Mouse (Mus musculus): ENCODE measurements around the gene Rbm8a.

Rbm8a gene

GRCm38 (mm10) chr3:96629729-96630600 is at the start of gene Rbm8a:
Gene Rbm8a, plus strand, starts transcription at chr3:96629933.
- DNase-seq (ENCODE audit: low read depth), result peak; percentile 99

DNA sequence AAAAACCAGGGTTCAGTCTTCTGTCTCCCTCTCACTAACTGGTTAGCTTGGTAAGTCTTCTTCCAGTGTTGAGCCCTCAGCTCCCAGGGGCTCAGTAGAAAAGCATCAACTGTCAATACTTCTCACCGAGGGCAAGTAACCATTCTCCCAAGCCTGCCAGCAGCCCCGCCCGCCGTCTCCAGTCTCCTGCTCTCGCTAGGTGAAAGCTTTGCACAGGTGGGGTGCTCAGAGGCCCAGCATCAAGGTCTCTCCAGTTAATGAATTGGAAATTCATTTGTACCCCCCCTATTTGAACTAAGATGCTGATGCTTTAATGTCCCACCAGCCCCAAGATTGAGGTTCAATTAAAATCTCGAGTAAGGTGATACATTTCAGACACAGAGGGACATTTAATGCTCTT is 48.6 kb upstream of the Rbm8a start:
- DNase-seq (ENCODE audit: low read depth), result no peak

- DNase-seq (ENCODE audit: low read depth), result no peak
These were observed 47.8 kb upstream of the Rbm8a start for GRCm38 (mm10) chr3:96581771-96582515.

DNA sequence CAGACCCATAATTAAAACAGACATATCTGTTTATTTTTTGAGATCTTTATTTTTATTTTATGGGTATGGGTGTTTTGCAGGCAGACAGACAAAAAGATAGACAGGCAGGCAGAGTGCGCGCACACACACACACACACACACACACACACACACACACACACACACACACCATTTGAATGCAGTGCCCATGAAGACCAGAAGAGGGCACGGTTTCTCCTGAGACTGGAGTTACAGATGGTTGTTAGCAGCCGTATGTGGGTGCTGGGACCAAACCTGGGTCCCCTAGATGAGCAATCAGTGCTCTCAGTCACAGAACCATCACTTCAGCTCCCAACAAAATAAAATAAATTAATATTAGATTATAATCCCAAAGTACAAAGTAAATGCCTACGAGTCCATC is 46.3 kb upstream of the Rbm8a start:
- DNase-seq (ENCODE audit: low read depth), result no peak

GRCm38 (mm10) chr3:96590657-96591056 is 39.1 kb upstream of the Rbm8a start:
- DNase-seq (ENCODE audit: low read depth), result no peak

GRCm38 (mm10) chr3:96593374-96593773 is 36.4 kb upstream of the Rbm8a start:
- DNase-seq (ENCODE audit: low read depth), result no peak

- DNase-seq (ENCODE audit: low read depth), result peak; percentile 94
These were observed 35.8 kb upstream of the Rbm8a start, which contains the start of gene Polr3gl for GRCm38 (mm10) chr3:96593790-96594560. Gene Polr3gl, minus strand, starts transcription at chr3:96594181.

GRCm38 (mm10) chr3:96594851-96595250 is 34.9 kb upstream of the Rbm8a start:
- no peak for DNase-seq (ENCODE audit: low read depth)

DNA sequence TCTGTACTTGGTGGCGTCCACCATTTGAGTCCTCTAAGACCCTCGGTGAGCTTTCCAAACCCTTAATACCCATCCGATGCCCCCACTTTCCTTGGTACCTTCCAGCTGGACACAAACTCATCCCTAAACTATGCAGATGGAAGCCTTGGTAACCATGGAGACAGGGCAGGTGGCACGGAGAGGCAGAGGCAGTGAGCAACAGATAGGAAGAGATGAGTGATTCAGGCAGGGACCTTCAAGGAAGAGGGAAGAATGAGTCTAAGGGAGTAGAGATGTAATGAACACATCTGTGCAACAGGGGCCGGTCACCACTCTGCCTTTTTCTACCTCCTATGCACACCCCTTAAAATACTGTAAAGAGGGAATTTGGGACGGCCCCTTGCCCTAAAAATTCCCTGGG is 34.1 kb upstream of the Rbm8a start:
- DNase-seq (ENCODE audit: low read depth), result no peak

DNA sequence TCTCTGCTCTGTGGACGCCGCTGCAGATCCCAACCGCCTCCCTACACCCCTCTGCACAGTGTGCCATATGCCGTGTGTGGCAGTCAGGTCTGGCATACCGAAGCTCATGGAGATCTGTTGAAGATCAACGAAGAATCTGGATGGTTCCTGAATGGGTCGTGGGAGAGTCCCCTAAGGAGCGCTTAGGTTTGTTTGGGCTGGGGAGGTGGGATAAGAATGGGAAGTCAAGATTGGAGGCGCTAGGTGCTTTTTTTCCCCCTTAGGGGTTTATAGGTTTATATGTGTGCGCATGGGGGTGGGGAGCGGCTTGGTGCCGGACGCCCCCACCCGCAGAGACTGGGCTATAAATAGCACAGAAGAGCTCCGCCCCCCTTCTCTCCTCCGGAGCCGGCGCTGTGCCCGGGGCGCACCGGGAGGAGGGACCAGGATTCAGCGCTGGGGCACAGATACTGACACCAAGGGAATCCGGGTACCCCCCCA is 33.5 kb upstream of the Rbm8a start, which contains the start of gene Ankrd34a:
Ankrd34a (plus strand) TSS at position 409 of the 480 bp plus-strand sequence.
- no peak for DNase-seq (ENCODE audit: low read depth)

- no peak for DNase-seq (ENCODE audit: low read depth)
These were observed 32.9 kb upstream of the Rbm8a start for GRCm38 (mm10) chr3:96596855-96597254.

- DNase-seq (ENCODE audit: low read depth), result no peak
These were observed 32.3 kb upstream of the Rbm8a start for GRCm38 (mm10) chr3:96597435-96597891.

GRCm38 (mm10) chr3:96598156-96599068 is 31.3 kb upstream of the Rbm8a start:
- no peak for DNase-seq (ENCODE audit: low read depth)

DNA sequence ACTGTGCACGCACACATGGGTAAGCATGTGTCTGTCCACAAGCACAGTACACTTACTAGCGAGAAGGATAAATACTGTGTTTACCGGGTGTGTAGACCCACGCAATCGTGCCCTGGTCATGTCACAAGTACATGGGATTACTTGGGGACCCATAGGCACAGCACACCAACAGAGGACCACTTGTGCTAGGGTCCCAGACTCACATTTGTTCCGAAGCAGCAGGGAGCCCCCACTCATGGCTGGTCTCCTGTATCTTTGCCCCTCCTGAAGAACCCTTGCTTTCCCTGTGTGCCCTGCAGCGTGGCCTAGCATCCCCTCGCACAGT is 30.7 kb upstream of the Rbm8a start:
- no peak for DNase-seq (ENCODE audit: low read depth)

- DNase-seq (ENCODE audit: low read depth), result no peak
These were observed 30.3 kb upstream of the Rbm8a start for GRCm38 (mm10) chr3:96599411-96599810.

GRCm38 (mm10) chr3:96600639-96601250 is 29.0 kb upstream of the Rbm8a start, which contains the start of gene Lix1l:
Gene Lix1l, plus strand, starts transcription at chr3:96601149.
- peak; percentile 85 for DNase-seq (ENCODE audit: low read depth)

GRCm38 (mm10) chr3:96601251-96601787 is 28.4 kb upstream of the Rbm8a start:
- no peak for DNase-seq (ENCODE audit: low read depth)

- DNase-seq (ENCODE audit: low read depth), result no peak
These were observed 27.6 kb upstream of the Rbm8a start for GRCm38 (mm10) chr3:96601941-96602703.

GRCm38 (mm10) chr3:96602704-96603084 is 27.0 kb upstream of the Rbm8a start:
- DNase-seq (ENCODE audit: low read depth), result no peak

All from c-Kit-positive CD71-positive TER-119-negative erythroid progenitor cells, embryonic 14.5 days (primary cell).